In genomic region chr11:87595327-87595841, GRCm38 (mm10) we compare ENCODE assay signal across 7 mouse cellular contexts. TPM values are rescaled to one million over a fixed set of nuclear protein-coding genes. Genes with fewer than 3 reads are reported as not detected.
A peak's percentile ranks its signal among the peaks of the same experiment; 100 is the strongest.
DNase-seq lines count a peak whose midpoint lies in the region; ATAC-seq and TF ChIP-seq lines count a peak whose summit lies in the region.

No protein-coding gene starts in this region.

- H3K4me2 ChIP-seq in intestine, postnatal 0 days (replicated peaks; ENCODE audit: low read depth) = peak overlapping the region; percentile 92
- H3K4me2 ChIP-seq in limb, embryonic 12.5 days = peak overlapping the region; percentile 88
- peak overlapping the region; percentile 82 for H3K4me2 ChIP-seq in midbrain, embryonic 14.5 days (ENCODE audit: low read length)

- H3K4me3 ChIP-seq in intestine, postnatal 0 days (ENCODE audit: low read depth, low read length) = peak overlapping the region; percentile 58
- peak overlapping the region; percentile 73 for H3K4me3 ChIP-seq in limb, embryonic 12.5 days (replicated peaks)
- H3K4me3 ChIP-seq in midbrain, embryonic 14.5 days (replicated peaks; ENCODE audit: low read depth, low read length) = peak overlapping the region; percentile 89

- DNase-seq in adrenal gland, postnatal 14 days = peak; percentile 93
- DNase-seq in embryo, embryonic 11 days = peak; percentile 95
- peak; percentile 63 to 80 for DNase-seq in gastrocnemius, postnatal 36 days
- peak; percentile 93 for DNase-seq in midbrain, embryonic 14.5 days
- DNase-seq in spleen, postnatal 10 days (ENCODE audit: low spot score in 2 of 2) = peak; percentile 58 to 79

- 1% methylated on average over 34 of the region's 37 CpGs for WGBS in intestine, postnatal 0 days
- under 1% methylated on average over 30 of the region's 37 CpGs for WGBS in limb, embryonic 12.5 days
- WGBS in midbrain, embryonic 14.5 days = 2% methylated on average over 36 of the region's 37 CpGs

- intact Hi-C loops in gastrocnemius, postnatal 36 days (cut with DNase I) = no loop called here

- H3K27ac ChIP-seq in intestine, postnatal 0 days (ENCODE audit: low read depth, low read length) = peak overlapping the region; percentile 62
- peak overlapping the region; percentile 82 for H3K27ac ChIP-seq in limb, embryonic 12.5 days
- H3K27ac ChIP-seq in midbrain, embryonic 14.5 days (replicated peaks; ENCODE audit: low read depth, low read length) = peak overlapping the region; percentile 84

- peak; percentile 15; the same call in 1 of the 2 replicates for ATAC-seq in intestine, postnatal 0 days
- peak; percentile 49 for ATAC-seq in limb, embryonic 12.5 days (ENCODE audit: insufficient number of reproducible peaks, insufficient read depth, low FRiP score, low TSS enrichment, low read depth)
- peak; percentile 44 for ATAC-seq in midbrain, embryonic 14.5 days (ENCODE audit: low FRiP score, low TSS enrichment)

- no peaks in the 10 kb centered on the region for H3K27me3 ChIP-seq in intestine, postnatal 0 days (replicated peaks; ENCODE audit: control insufficient read depth, insufficient read depth, low read length)
- no peaks in the 10 kb centered on the region for H3K27me3 ChIP-seq in limb, embryonic 12.5 days
- no peaks in the 10 kb centered on the region for H3K27me3 ChIP-seq in midbrain, embryonic 14.5 days (ENCODE audit: control insufficient read depth, insufficient read depth, low read length)

- H3K36me3 ChIP-seq in intestine, postnatal 0 days (ENCODE audit: control insufficient read depth, insufficient read depth) = peaks cover 42% of the 10 kb centered on the region
- H3K36me3 ChIP-seq in limb, embryonic 12.5 days = peaks cover 42% of the 10 kb centered on the region
- H3K36me3 ChIP-seq in midbrain, embryonic 14.5 days (ENCODE audit: control insufficient read depth, insufficient read depth, low read length) = peaks cover 43% of the 10 kb centered on the region

- TF ChIP-seq CTCF in intestine, postnatal 0 days (IDR thresholded peaks at IDR 0.05; ENCODE audit: low read depth) = 0 out of 2 replicates have a peak, but pooled peaks have one; percentile 23

- H3K9me3 ChIP-seq in intestine, postnatal 0 days (ENCODE audit: control insufficient read depth) = no peaks in the 10 kb centered on the region
- no peaks in the 10 kb centered on the region for H3K9me3 ChIP-seq in limb, embryonic 12.5 days
- no peaks in the 10 kb centered on the region for H3K9me3 ChIP-seq in midbrain, embryonic 14.5 days (ENCODE audit: control insufficient read depth, low read length)

- H3K9ac ChIP-seq in intestine, postnatal 0 days (ENCODE audit: low read depth, low read length) = peak overlapping the region; percentile 47
- peak overlapping the region; percentile 89 for H3K9ac ChIP-seq in limb, embryonic 12.5 days (replicated peaks)
- peak overlapping the region; percentile 93 for H3K9ac ChIP-seq in midbrain, embryonic 14.5 days (replicated peaks; ENCODE audit: low read length)

- H3K4me1 ChIP-seq in intestine, postnatal 0 days (replicated peaks; ENCODE audit: control insufficient read depth, insufficient read depth, low read length) = peaks cover 8% of the 10 kb centered on the region; the same call in 1 of the 2 replicates
- peaks cover 34% of the 10 kb centered on the region for H3K4me1 ChIP-seq in limb, embryonic 12.5 days (replicated peaks)
- H3K4me1 ChIP-seq in midbrain, embryonic 14.5 days (ENCODE audit: control insufficient read depth, insufficient read depth, low read length) = peaks cover 30% of the 10 kb centered on the region

RNA-seq across cellular contexts. Expression of gene Mtmr4, which starts 3.4 kb away (rescaled TPM):
- total RNA-seq in adrenal gland, postnatal 14 days (2021) = 23.7 and 27.7 TPM in 2 replicates
- total RNA-seq in gastrocnemius, postnatal 36 days (2021) = 10 to 100 TPM in 1 of 2 experiments, 1 to 10 TPM in 1; 8.9 to 13.4 TPM
- 11.1 and 12.2 TPM in 2 replicates for polyA plus RNA-seq in intestine, postnatal 0 days (2015; fragmentation: Nextera tagmentation; extraction: Ambion mirVana)
- polyA plus RNA-seq in limb, embryonic 12.5 days (2016; fragmentation: Nextera tagmentation; extraction: Ambion mirVana) = 53.4 and 54.0 TPM in 2 replicates
- polyA plus RNA-seq in midbrain, embryonic 14.5 days (2014; fragmentation: Nextera tagmentation; extraction: Ambion mirVana) = 54.1 and 75.1 TPM in 2 replicates

RNA-seq across cellular contexts. Expression of gene Hsf5, which starts 21.6 kb away (rescaled TPM):
- total RNA-seq in adrenal gland, postnatal 14 days (2021) = not detected in 2 replicates
- total RNA-seq in gastrocnemius, postnatal 36 days (2021) = not detected
- polyA plus RNA-seq in intestine, postnatal 0 days (2015; fragmentation: Nextera tagmentation; extraction: Ambion mirVana) = 0.05 TPM in 1 of 2 replicates, not detected in the other
- polyA plus RNA-seq in limb, embryonic 12.5 days (2016; fragmentation: Nextera tagmentation; extraction: Ambion mirVana) = 0.19 and 0.21 TPM in 2 replicates
- 0.37 and 0.46 TPM in 2 replicates for polyA plus RNA-seq in midbrain, embryonic 14.5 days (2014; fragmentation: Nextera tagmentation; extraction: Ambion mirVana)

RNA-seq across cellular contexts. Expression of gene Sept4, which starts 26.7 kb away (rescaled TPM):
- total RNA-seq in adrenal gland, postnatal 14 days (2021) = 44.4 and 45.3 TPM in 2 replicates
- 10 to 100 TPM; 11.3 to 11.9 TPM for total RNA-seq in gastrocnemius, postnatal 36 days (2021)
- 47.2 and 47.3 TPM in 2 replicates for polyA plus RNA-seq in intestine, postnatal 0 days (2015; fragmentation: Nextera tagmentation; extraction: Ambion mirVana)
- 10.7 and 10.9 TPM in 2 replicates for polyA plus RNA-seq in limb, embryonic 12.5 days (2016; fragmentation: Nextera tagmentation; extraction: Ambion mirVana)
- polyA plus RNA-seq in midbrain, embryonic 14.5 days (2014; fragmentation: Nextera tagmentation; extraction: Ambion mirVana) = 20.0 and 21.5 TPM in 2 replicates

RNA-seq across cellular contexts. Expression of gene Gm11492, which starts 28.9 kb away (rescaled TPM):
- not detected in 2 replicates for total RNA-seq in adrenal gland, postnatal 14 days (2021)
- not detected for total RNA-seq in gastrocnemius, postnatal 36 days (2021)
- polyA plus RNA-seq in intestine, postnatal 0 days (2015; fragmentation: Nextera tagmentation; extraction: Ambion mirVana) = not detected in 2 replicates
- not detected in 2 replicates for polyA plus RNA-seq in limb, embryonic 12.5 days (2016; fragmentation: Nextera tagmentation; extraction: Ambion mirVana)
- not detected in 2 replicates for polyA plus RNA-seq in midbrain, embryonic 14.5 days (2014; fragmentation: Nextera tagmentation; extraction: Ambion mirVana)

Comparison
In these comparisons a context has a peak if more than half of its experiments do, and no peak if none do; other contexts are left out.
1. Peak in every context shown above with its lines: DNase-seq, ATAC-seq, H3K4me3 ChIP-seq and H3K27ac ChIP-seq.